Mouse (Mus musculus) lung, embryonic 16.5 days (tissue): ENCODE measurements at regions not wholly inside any gene's neighbourhood (a gene's known extent, or its start where the extent isn't known, plus 50 kb on each side); places are given as distances from the start of the nearest gene placed in this dataset.

Experiments used
- ATAC-seq: fragments of 200-750 bp; cut with Nextera tagmentation; 2 replicates; pipeline ENCODE4 v1.8.0; 2017; ENCODE audit warnings: low read depth, mild to moderate bottlenecking, moderate library complexity
- H3K27ac ChIP-seq: fragments of 300-500 bp; sonication (generic); 2 replicates; pipeline ENCODE4 v1.5.1; 2014; ENCODE audit warnings: mild to moderate bottlenecking, control low read depth, low read length
- H3K27me3 ChIP-seq: fragments of 300-500 bp; sonication (generic); 2 replicates; pipeline ENCODE4 v1.6.1; 2014; ENCODE audit warnings: low read depth, low read length, mixed read lengths; ENCODE audit not compliant: control insufficient read depth, insufficient read depth
- H3K36me3 ChIP-seq: fragments of 300-500 bp; sonication (generic); 2 replicates; pipeline ENCODE4 v1.6.1; 2014; ENCODE audit warnings: low read length; ENCODE audit not compliant: control insufficient read depth, insufficient read depth
- H3K4me1 ChIP-seq: fragments of 300-500 bp; sonication (generic); replicated peaks from 2 replicates; pipeline ENCODE4 v1.6.1; 2014; ENCODE audit warnings: low read length, mixed read lengths; ENCODE audit not compliant: control insufficient read depth, insufficient read depth
- H3K4me2 ChIP-seq: fragments of 300-500 bp; sonication (generic); 2 replicates; pipeline ENCODE4 v1.6.1; 2014; ENCODE audit warnings: low read depth, low read length, control low read depth
- H3K4me3 ChIP-seq: fragments of 300-500 bp; sonication (generic); 2 replicates; pipeline ENCODE4 v1.5.1; 2014; ENCODE audit warnings: mild to moderate bottlenecking, low read length, control low read depth
- H3K9ac ChIP-seq: fragments of 300-500 bp; sonication (generic); 2 replicates; pipeline ENCODE4 v1.6.1; 2014; ENCODE audit warnings: low read length, control low read depth
- H3K9me3 ChIP-seq: fragments of 300-500 bp; sonication (generic); 2 replicates; pipeline ENCODE4 v1.6.1; 2016; ENCODE audit warnings: low read length; ENCODE audit not compliant: control insufficient read depth
- WGBS: fragments of 180-500 bp; shearing (Covaris S2); extraction: QIAGEN DNeasy Blood & Tissue Kit; methylation state at CpG from one replicate; pipeline ENCODE4 v1.1.7; 2014; 5-methylcytosine and 5-hydroxymethylcytosine counted together

DNA sequence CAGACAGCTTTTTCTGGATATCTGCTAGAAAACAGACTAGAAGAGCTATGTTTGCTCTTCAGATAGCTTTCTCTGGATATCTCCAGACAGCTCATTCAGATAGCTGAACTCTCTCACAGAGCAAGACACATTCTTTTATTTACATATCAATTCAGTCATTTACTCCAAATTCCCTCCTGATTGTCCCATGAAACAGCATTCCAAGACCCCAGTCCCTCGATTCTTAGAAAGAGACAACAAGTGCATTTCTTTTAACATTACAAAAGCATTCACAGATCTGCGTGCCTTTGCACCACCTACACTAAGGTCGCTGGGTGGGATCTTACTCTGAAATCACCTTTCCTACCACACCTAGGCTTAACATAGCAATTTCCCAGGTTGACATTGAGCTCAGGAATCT, 1039.5 kb upstream of the Ddx18 start:
- Histone ChIP-seq H3K4me1 (no peaks in the 10 kb centered on the region), H3K4me3 (no peak overlapping the region), H3K36me3 (no peaks in the 10 kb centered on the region), H3K4me2 (no peak overlapping the region), H3K27me3 (no peaks in the 10 kb centered on the region), H3K9ac (no peak overlapping the region), H3K27ac (no peak overlapping the region), H3K9me3 (no peaks in the 10 kb centered on the region)
- WGBS: 57% methylated on average over 3 of the region's 3 CpGs
- no peak for ATAC-seq

DNA sequence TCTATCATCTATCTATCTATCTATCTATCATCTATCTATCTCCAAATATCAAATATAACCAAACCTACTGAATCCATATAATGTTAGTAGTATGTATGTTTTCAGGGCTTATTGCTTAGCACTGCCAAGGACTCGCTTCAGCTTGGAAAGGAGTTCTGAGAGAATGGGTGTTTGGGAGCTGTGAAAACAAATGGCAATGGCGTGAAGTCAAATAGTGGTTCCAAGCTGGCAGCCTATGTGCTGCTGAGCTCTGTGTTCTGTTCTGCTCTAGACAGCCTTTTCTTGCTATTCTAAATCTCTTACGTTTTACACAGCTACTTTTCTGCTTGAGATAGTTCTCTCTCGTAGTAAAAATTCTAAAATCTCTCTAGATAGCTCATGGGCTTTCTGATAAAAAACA, 1008.2 kb upstream of the Ddx18 start:
- Histone ChIP-seq H3K27ac (no peak overlapping the region), H3K27me3 (no peaks in the 10 kb centered on the region), H3K9me3 (no peaks in the 10 kb centered on the region), H3K4me1 (no peaks in the 10 kb centered on the region), H3K4me3 (no peak overlapping the region), H3K9ac (no peak overlapping the region), H3K36me3 (no peaks in the 10 kb centered on the region), H3K4me2 (no peak overlapping the region)
- WGBS: 49% methylated on average over 4 of the region's 4 CpGs
- ATAC-seq: no peak

GRCm38 (mm10) chr1:122551596-122551995, 983.8 kb upstream of the Ddx18 start:
- H3K4me2 ChIP-seq: no peak overlapping the region
- no peak overlapping the region for H3K4me3 ChIP-seq
- H3K27me3 ChIP-seq: no peaks in the 10 kb centered on the region
- no peaks in the 10 kb centered on the region for H3K4me1 ChIP-seq
- H3K36me3 ChIP-seq: no peaks in the 10 kb centered on the region
- no peak for ATAC-seq
- WGBS: 95% methylated on average over 1 of the region's 1 CpGs
- H3K9ac ChIP-seq: no peak overlapping the region
- no peak overlapping the region for H3K27ac ChIP-seq
- H3K9me3 ChIP-seq: no peaks in the 10 kb centered on the region

- ATAC-seq: peak; percentile 28; the same call in 1 of the 2 replicates
- H3K4me2 ChIP-seq: no peak overlapping the region
- WGBS: 43% methylated on average over 2 of the region's 2 CpGs
- H3K27me3 ChIP-seq: no peaks in the 10 kb centered on the region
- no peak overlapping the region for H3K9ac ChIP-seq
- H3K36me3 ChIP-seq: no peaks in the 10 kb centered on the region
- H3K27ac ChIP-seq: no peak overlapping the region
- no peak overlapping the region for H3K4me3 ChIP-seq
- H3K9me3 ChIP-seq: no peaks in the 10 kb centered on the region
- H3K4me1 ChIP-seq: no peaks in the 10 kb centered on the region
Observed at GRCm38 (mm10) chr1:122509580-122509979, 941.8 kb upstream of the Ddx18 start.

GRCm38 (mm10) chr1:122501707-122502106, 933.9 kb upstream of the Ddx18 start:
- WGBS: 53% methylated on average over 4 of the region's 4 CpGs
- Histone ChIP-seq H3K4me2 (no peak overlapping the region), H3K36me3 (no peaks in the 10 kb centered on the region), H3K27me3 (no peaks in the 10 kb centered on the region), H3K9ac (no peak overlapping the region), H3K4me1 (no peaks in the 10 kb centered on the region), H3K4me3 (no peak overlapping the region), H3K27ac (no peak overlapping the region), H3K9me3 (no peaks in the 10 kb centered on the region)
- ATAC-seq: no peak

- no peak for ATAC-seq
- no peaks in the 10 kb centered on the region for H3K9me3 ChIP-seq
- H3K36me3 ChIP-seq: no peaks in the 10 kb centered on the region
- no peak overlapping the region for H3K9ac ChIP-seq
- H3K4me2 ChIP-seq: no peak overlapping the region
- H3K27me3 ChIP-seq: no peaks in the 10 kb centered on the region
- no peaks in the 10 kb centered on the region for H3K4me1 ChIP-seq
- 34% methylated on average over 1 of the region's 1 CpGs for WGBS
- H3K27ac ChIP-seq: no peak overlapping the region
- no peak overlapping the region for H3K4me3 ChIP-seq
Observed at GRCm38 (mm10) chr1:122478003-122478402, 910.2 kb upstream of the Ddx18 start.

- Histone ChIP-seq H3K27me3 (no peaks in the 10 kb centered on the region), H3K4me1 (no peaks in the 10 kb centered on the region), H3K36me3 (no peaks in the 10 kb centered on the region), H3K27ac (no peak overlapping the region), H3K9me3 (no peaks in the 10 kb centered on the region), H3K4me2 (no peak overlapping the region), H3K9ac (no peak overlapping the region), H3K4me3 (no peak overlapping the region)
- 70% methylated on average over 3 of the region's 3 CpGs for WGBS
- ATAC-seq: no peak
Observed at GRCm38 (mm10) chr1:122463931-122464330, 896.1 kb upstream of the Ddx18 start.

GRCm38 (mm10) chr1:122459056-122459455, 891.3 kb upstream of the Ddx18 start:
- H3K4me2 ChIP-seq: no peak overlapping the region
- no peak for ATAC-seq
- no peaks in the 10 kb centered on the region for H3K27me3 ChIP-seq
- H3K9ac ChIP-seq: no peak overlapping the region
- WGBS: 55% methylated on average over 2 of the region's 2 CpGs
- H3K9me3 ChIP-seq: no peaks in the 10 kb centered on the region
- H3K27ac ChIP-seq: no peak overlapping the region
- no peaks in the 10 kb centered on the region for H3K36me3 ChIP-seq
- no peak overlapping the region for H3K4me3 ChIP-seq
- H3K4me1 ChIP-seq: no peaks in the 10 kb centered on the region

- ATAC-seq: no peak
- Histone ChIP-seq H3K9me3 (no peaks in the 10 kb centered on the region), H3K36me3 (no peaks in the 10 kb centered on the region), H3K4me1 (no peaks in the 10 kb centered on the region), H3K4me3 (no peak overlapping the region), H3K4me2 (no peak overlapping the region), H3K27me3 (no peaks in the 10 kb centered on the region), H3K27ac (no peak overlapping the region), H3K9ac (no peak overlapping the region)
- 64% methylated on average over 4 of the region's 4 CpGs for WGBS
Observed at GRCm38 (mm10) chr1:122454881-122455280, 887.1 kb upstream of the Ddx18 start.

DNA sequence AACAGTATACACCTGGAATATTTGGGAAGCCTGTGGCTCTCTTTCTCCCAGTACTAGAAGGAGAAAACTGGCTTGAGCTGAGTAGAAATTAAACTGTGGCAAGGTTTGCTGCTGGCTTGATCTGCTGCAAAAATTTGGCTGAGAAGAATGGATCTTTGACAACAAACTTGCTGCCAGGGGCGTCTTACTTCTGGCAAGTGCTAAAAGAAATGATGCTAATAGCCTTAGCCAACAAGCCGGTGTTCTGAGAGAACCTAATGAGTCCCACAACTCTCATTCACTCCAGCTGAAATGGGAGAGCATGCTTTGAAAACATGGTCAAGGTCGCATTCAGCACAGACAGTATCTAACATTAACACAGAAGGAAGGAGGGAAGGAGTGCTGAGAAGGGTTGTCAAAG, 885.8 kb upstream of the Ddx18 start:
- no peaks in the 10 kb centered on the region for H3K36me3 ChIP-seq
- WGBS: 56% methylated on average over 3 of the region's 3 CpGs
- ATAC-seq: no peak
- H3K4me1 ChIP-seq: no peaks in the 10 kb centered on the region
- H3K9me3 ChIP-seq: no peaks in the 10 kb centered on the region
- H3K27ac ChIP-seq: no peak overlapping the region
- no peak overlapping the region for H3K4me3 ChIP-seq
- no peak overlapping the region for H3K4me2 ChIP-seq
- H3K27me3 ChIP-seq: no peaks in the 10 kb centered on the region
- H3K9ac ChIP-seq: no peak overlapping the region
